Mouse (Mus musculus) embryonic fibroblast, embryonic 13.5 days (primary cell): ENCODE data around the gene Frem1. TPM values are rescaled to one million over a fixed set of nuclear protein-coding genes. Genes with fewer than 3 reads are reported as not detected.

Experiments
- H3K27ac ChIP-seq: 2 replicates; pipeline ENCODE4 v1.5.1; 2012; ENCODE audit warnings: low read length, control low read depth, inconsistent platforms; ENCODE audit not compliant: insufficient read depth
- H3K4me1 ChIP-seq: 2 replicates; pipeline ENCODE4 v1.6.1; 2011; ENCODE audit warnings: low read length; ENCODE audit not compliant: control insufficient read depth, insufficient read depth
- H3K4me3 ChIP-seq: 2 replicates; pipeline ENCODE4 v1.5.1; 2011; ENCODE audit warnings: mild to moderate bottlenecking, control low read depth, low read length; ENCODE audit not compliant: insufficient read depth
- CTCF ChIP-seq: IDR thresholded peaks from 2 replicates; pipeline ENCODE4 v1.5.1; 2011; ENCODE audit warnings: mild to moderate bottlenecking, control low read depth, low read length, moderate library complexity, borderline replicate concordance; ENCODE audit not compliant: insufficient read depth
- POLR2A ChIP-seq: IDR thresholded peaks from 2 replicates; pipeline ENCODE4 v1.6.1; 2011; ENCODE audit warnings: low read depth, mild to moderate bottlenecking, control low read depth, low read length, moderate library complexity
- polyA plus RNA-seq: library from polyadenylated mRNA; stranded (reverse); fragments of >200 nt; gene quantifications from 2 replicates; pipeline ENCODE4 v1.2.4, GENCODE M21; 2011; ENCODE audit warnings: low read depth; ENCODE audit not compliant: missing spikeins, insufficient read length

Frem1 gene
- polyA plus RNA-seq, 1 experiment: 11.0 TPM

DNA sequence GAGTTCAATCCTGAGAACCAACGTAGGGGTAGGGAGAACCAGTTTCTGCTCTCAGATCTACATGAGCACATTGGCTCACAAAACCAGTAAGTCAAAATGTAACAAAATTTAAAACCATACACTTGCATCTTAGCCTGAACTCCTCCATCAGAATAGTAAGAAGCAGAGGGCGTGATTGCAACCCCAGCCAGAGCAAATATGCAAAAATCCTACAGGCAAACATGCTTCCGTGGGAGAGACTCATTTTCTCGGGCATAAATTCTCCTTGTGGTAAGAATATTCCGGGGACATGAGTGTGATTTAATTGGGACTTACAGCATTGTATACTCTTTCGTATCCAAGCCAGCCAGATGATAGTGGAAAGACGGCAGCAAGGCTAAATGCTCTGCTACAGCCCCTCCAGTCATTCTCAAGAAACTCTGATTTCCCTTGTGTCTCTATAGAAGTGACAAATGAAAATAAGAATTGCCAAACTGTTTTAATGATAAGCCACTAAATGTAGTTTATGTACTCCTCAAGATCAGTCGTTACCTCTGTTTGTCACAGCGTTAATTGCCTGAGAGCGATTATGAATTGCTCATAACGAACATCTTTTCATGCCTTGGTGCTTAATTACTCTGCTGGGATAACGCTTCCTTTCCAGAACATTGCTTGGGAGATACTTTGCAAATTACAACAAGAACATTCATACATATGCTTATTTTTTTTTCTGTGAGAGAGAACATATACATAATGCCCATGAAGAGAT, 81.1 kb downstream of the Frem1 start:
- TF ChIP-seq POLR2A (no peak), CTCF (no peak)
- Histone ChIP-seq H3K27ac (no peak overlapping the region), H3K4me3 (no peak overlapping the region), H3K4me1 (no peaks in the 10 kb centered on the region)

DNA sequence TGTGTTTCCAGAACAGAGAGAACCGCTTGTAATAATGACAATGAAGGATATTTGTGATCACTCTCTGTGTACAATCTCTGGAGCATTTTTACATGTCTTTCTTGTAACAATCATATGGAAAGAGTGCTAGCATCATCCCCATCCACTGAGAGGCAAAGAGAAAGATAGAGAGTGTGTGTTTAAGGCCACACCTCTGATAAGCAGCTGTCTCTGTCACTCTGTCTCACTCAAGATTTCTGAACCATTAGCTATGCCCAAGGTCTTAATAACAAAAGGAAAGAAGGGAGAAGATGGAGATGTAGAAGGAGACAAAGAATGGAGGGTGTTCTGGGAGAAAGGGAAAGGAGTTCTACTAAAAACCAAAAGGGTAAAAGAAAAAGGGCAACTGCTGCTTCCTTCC, 91.1 kb downstream of the Frem1 start:
- TF ChIP-seq POLR2A (no peak), CTCF (no peak)
- no peaks in the 10 kb centered on the region for H3K4me1 ChIP-seq
- no peak overlapping the region for H3K4me3 ChIP-seq
- no peak overlapping the region for H3K27ac ChIP-seq

DNA sequence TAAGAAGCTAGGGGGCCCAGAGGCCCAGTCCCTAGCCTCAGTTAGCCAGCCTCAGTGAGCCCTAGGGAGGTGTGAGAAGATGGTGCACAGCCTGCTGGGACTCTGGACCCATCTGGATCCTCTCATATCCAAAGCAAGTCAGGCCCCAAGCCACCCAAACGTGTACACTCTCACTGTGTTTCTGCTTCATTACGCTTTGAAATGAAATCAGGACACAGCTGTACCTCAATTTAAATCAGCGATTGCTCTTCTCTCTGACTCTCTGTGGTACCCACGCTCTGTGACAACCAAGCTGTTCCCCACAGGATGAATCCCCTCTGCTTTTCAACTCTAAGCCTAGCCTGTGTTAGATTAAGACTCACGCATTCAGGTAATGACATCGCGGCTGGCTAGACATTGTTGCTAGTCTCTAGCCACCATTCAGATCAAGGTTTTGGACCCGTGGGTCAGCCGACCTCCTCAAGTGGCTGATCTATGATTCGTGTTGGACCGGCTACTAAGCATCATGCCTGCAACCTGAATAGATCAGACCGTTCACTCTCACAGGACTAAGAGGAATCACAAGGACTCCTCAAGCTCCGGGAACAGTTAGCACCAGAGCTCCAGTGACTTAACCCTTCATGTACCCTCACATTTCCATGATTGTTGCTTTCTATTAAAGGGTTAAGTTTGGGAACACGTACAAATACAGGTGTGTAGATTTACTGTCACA, 94.2 kb downstream of the Frem1 start:
- TF ChIP-seq CTCF: no peak
- no peak for TF ChIP-seq POLR2A
- Histone ChIP-seq H3K4me1 (no peaks in the 10 kb centered on the region), H3K27ac (no peak overlapping the region), H3K4me3 (no peak overlapping the region)

GRCm38 (mm10) chr4:82953992-82954391, 98.1 kb downstream of the Frem1 start:
- TF ChIP-seq POLR2A (no peak), CTCF (no peak)
- no peaks in the 10 kb centered on the region for H3K4me1 ChIP-seq
- H3K4me3 ChIP-seq: no peak overlapping the region
- no peak overlapping the region for H3K27ac ChIP-seq

DNA sequence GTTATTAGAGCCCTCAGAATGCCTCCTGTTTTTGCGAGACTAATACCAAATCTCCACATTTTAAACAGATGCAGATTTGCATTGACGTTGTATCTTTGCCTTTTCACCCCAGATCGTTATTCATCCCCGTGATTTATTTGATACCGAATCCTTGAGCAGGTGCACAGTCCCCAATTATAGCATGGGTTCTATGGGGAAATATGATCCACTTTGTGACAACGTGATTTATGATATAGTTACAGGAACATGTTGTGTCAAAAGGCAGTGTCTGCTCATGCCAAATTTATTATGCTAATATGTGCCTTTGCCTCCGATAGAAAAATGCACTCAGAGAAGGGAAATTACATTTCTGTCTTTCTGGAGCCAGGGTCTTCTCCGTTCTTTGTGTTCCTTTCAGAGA, 102.6 kb downstream of the Frem1 start:
- H3K4me3 ChIP-seq: no peak overlapping the region
- no peak overlapping the region for H3K27ac ChIP-seq
- TF ChIP-seq POLR2A: no peak
- no peak for TF ChIP-seq CTCF
- H3K4me1 ChIP-seq: no peaks in the 10 kb centered on the region

DNA sequence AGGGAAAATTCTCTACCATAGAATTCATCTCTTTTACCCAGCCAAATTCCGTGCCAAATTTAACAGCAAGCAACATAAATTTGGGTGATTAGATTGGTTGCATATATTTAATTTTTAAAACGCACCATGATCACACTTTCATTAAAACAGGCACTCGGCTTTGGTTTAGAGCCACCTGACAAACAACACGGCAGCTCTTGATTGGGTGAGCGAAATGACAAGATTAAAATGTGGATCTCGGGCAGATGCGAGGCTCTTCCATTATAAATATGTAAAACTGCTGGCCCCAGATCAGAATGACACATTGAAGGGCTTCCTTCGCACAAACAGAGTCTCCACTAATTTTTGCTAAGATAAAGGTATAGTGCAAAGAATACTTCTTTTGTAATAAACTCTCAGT, 105.4 kb downstream of the Frem1 start:
- Histone ChIP-seq H3K27ac (no peak overlapping the region), H3K4me3 (no peak overlapping the region), H3K4me1 (no peaks in the 10 kb centered on the region)
- TF ChIP-seq CTCF: no peak
- TF ChIP-seq POLR2A: no peak

DNA sequence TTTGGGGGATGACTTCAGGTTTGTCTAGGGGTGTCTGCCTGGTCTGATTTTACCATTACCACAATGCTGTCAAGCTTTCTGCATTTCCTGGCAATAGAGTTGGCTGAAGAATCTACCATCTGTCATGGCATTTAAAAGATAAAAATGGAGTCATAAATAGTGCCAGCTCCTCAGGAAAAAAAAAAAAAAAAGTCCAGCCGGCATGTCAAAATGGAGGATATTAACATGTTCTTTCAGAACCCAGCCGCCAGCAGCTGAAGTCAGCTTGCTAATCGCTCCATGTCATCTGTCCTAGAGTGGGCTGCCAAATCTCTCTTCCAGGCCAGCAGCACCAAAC, 105.9 kb downstream of the Frem1 start:
- Histone ChIP-seq H3K27ac (no peak overlapping the region), H3K4me1 (no peaks in the 10 kb centered on the region), H3K4me3 (no peak overlapping the region)
- TF ChIP-seq CTCF (no peak), POLR2A (no peak)

- no peak for TF ChIP-seq POLR2A
- no peak for TF ChIP-seq CTCF
- Histone ChIP-seq H3K4me3 (no peak overlapping the region), H3K27ac (no peak overlapping the region), H3K4me1 (no peaks in the 10 kb centered on the region)
Measured at GRCm38 (mm10) chr4:82945572-82946275, 106.4 kb downstream of the Frem1 start.

DNA sequence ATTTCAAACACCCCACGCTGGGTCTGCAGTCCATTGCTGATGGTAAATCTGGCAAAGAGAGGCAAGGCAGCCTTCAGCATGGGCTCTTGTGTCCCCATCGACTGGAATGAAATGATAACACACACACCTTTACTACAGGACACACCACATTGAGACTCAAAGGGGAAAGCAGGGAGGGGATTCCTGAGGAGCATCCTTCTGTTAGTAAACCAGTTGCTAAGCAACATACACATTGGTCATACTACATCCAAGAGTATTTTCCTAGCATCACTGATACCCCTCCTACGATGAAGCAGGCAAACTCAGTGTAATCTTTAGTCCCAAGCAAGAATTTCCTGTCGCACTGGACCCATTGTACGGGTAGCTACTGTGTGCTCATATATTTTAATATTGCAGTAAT, 111.5 kb downstream of the Frem1 start:
- H3K4me1 ChIP-seq: no peaks in the 10 kb centered on the region
- no peak overlapping the region for H3K4me3 ChIP-seq
- no peak overlapping the region for H3K27ac ChIP-seq
- TF ChIP-seq POLR2A: no peak
- TF ChIP-seq CTCF: no peak

- H3K4me3 ChIP-seq: no peak overlapping the region
Measured at GRCm38 (mm10) chr4:82940248-82940647, 111.9 kb downstream of the Frem1 start.

More at GRCm38 (mm10) chr4:82940248-82940647, 111.9 kb downstream of the Frem1 start:
- no peak overlapping the region for H3K27ac ChIP-seq
- TF ChIP-seq POLR2A (no peak), CTCF (no peak)
- no peaks in the 10 kb centered on the region for H3K4me1 ChIP-seq
